Mouse (Mus musculus) kidney, postnatal 10 days (tissue): Measurements from ENCODE around the gene Vmn1r191.
"Not testable (repeated sequence)": the region's sequence is repeated elsewhere in the genome, so short reads cannot be mapped to it uniquely, and the experiment has no call there.

ENCODE experiments used
- DNase-seq: peaks from one replicate; pipeline ENCODE4 v3.0.0; 2021; ENCODE audit warnings: mixed read lengths

Gene Vmn1r191

DNA sequence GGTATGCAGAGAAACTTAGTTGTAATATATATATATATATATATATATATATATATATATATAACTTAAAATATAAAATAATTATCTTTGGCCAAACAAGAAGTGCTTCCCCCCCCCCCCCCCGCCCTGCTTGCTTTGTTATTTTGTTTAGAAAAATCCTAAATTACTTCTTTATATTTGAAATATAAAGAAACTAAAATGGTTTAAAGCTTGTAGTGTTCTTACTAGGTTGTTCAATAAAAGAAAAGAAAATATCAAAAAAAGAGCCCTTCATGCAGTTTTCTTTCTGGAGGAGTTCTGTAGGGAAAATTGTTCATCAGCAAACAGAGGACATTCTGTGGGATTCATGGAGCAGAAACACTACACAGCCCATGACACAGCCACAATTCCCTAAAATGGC is at the start of gene Vmn1r191:
Gene Vmn1r191 (minus strand): TSS at position 101 of the 400 bp plus-strand sequence.
- DNase-seq: no peak

DNA sequence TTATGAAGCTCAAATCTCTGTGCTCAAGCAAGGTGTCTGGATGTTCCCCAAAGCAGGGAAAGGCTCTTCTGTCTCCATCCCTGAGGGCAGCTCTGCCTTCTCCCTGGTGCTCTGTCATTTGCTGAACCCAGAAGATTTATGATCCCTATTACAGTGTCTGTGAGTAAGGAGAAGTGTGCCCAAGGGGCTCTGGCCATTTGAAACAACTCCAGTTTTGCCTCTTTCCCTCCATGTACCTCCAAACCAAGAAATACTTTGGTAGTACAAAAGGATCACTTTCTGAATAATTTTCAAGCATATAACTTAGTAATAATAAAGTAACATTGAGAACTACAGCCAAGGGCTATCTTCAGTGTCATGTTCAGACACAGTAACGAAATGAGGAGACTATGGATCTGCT is 39.3 kb upstream of the Vmn1r191 start, which contains the start of gene Vmn1r193:
Gene Vmn1r193 (minus strand): TSS at position 101 of the 400 bp plus-strand sequence.
- DNase-seq: not testable (repeated sequence)

GRCm38 (mm10) chr13:22192756-22193155 is 9.0 kb upstream of the Vmn1r191 start:
- not testable (repeated sequence) for DNase-seq

GRCm38 (mm10) chr13:22191041-22191440 is 7.3 kb upstream of the Vmn1r191 start, which contains the start of gene Vmn1r192:
Gene Vmn1r192, minus strand, starts transcription at chr13:22191141.
- DNase-seq: no peak

GRCm38 (mm10) chr13:22190385-22190784 is 6.6 kb upstream of the Vmn1r191 start:
- DNase-seq: no peak

DNA sequence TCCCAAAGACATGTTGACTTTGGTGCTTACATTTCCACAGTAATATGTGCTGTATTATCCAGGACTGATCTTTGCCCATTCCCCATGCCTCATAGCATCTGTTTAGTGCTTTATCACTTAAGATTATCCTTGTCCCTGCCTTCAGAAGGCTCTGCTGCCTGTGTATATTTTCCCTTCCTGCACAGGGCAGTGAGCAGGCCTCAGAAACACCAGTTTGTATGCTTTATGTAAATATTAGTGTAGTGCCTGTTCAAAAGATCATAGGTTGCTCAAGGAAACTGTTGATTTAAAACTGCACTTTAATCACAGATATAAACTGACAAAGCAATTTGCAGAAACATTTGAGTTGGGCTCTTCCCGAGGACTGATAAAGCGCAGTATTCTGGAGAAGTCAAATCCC is 5.5 kb upstream of the Vmn1r191 start:
- no peak for DNase-seq

- peak; percentile 4 for DNase-seq
These were observed 15.4 kb downstream of the Vmn1r191 start for GRCm38 (mm10) chr13:22168416-22168815.

- DNase-seq: not testable (repeated sequence)
These were observed 47.1 kb downstream of the Vmn1r191 start for GRCm38 (mm10) chr13:22136495-22137293.
